Mouse (Mus musculus) retina, adult 2 months (tissue): ENCODE measurements around the gene Aplp2.

Experiments used
- DNase-seq: peaks from one replicate; pipeline ENCODE4 v3.0.0-alpha.2; 2012; ENCODE audit warnings: low read depth, low spot score

Aplp2 gene

GRCm38 (mm10) chr9:31127876-31128465 lies 83.6 kb downstream of the Aplp2 start:
- DNase-seq: no peak

GRCm38 (mm10) chr9:31126079-31126478 lies 85.5 kb downstream of the Aplp2 start:
- no peak for DNase-seq

DNA sequence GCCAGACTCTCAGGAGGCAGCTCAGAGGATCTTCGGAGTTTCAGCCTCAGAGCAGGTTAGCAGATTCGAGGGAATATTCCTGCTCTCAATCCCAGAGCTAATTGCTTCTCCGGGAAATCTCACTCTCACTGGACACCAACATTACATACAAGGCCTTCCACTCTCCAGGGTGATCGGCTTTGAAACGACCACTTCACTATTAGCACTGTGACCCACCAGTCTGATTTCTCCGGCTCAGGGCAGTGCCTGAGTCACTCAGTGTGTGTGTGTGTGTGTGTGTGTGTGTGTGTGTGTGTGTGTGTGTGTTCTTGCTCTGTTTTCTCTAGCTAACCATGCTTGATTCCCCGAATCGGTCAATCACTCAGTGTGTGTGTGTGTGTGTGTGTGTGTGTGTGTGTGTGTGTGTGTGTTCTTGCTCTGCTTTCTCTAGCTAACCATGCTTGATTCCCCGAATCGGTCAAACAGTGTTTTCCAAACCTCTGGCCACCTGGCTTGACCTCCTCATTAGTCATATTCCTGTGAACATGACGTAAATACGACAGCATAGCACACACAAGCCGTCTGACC lies 89.1 kb downstream of the Aplp2 start:
- no peak for DNase-seq

DNA sequence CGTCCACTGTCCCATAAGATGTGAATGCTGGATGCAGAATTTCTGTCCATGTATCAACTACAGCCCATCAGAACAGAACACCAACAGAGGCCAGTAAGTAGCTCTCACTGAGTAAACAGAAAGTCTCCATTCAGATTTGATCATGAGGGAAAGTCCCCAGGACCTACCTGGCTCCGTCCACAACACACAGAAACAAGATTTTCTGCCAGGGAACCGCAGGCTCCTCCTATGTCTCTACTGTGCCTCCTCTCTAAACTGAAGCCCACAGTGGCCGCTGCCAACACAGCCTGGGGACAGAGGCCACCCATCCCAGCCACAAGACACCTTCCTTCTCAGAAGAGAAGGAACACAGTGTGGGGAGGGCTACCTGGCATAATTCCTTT lies 91.1 kb downstream of the Aplp2 start:
- DNase-seq: no peak

DNA sequence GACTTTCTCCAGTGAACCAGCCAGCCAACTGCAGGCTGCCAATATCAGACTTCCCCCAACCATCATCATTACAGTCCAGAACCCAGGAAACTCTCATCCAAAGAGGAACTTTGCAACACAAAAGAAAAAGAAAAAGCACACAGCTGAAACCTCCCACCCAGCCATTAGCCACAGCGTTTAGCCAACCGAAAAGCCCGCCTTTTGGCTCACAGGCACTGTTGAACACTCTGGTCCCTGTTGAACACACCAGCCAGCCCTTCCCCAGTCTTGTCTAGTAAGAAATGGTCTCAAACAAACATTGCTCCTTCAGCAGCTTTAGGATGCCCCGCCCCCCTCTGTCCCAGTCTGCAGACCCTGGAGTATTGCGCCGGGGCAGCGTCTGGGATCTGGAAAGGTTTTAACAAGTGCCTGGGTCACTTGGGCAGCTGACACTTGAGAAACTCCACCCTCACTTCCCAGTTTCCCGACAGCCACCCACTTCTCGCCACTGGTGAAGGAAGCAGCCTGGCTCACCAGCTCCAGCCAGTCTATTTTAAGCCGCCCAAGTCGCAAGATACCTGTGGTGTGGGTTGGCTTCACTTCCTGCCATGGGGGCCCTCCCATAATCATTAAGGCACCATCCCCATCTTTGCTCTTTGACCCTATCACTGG lies 91.6 kb downstream of the Aplp2 start:
- no peak for DNase-seq

- no peak for DNase-seq
These were observed 92.2 kb downstream of the Aplp2 start for GRCm38 (mm10) chr9:31119405-31119804.

GRCm38 (mm10) chr9:31118520-31119298 lies 92.9 kb downstream of the Aplp2 start:
- no peak for DNase-seq

GRCm38 (mm10) chr9:31117488-31117887 lies 94.1 kb downstream of the Aplp2 start:
- no peak for DNase-seq

- no peak for DNase-seq
These were observed 94.5 kb downstream of the Aplp2 start for GRCm38 (mm10) chr9:31117088-31117487.

- no peak for DNase-seq
These were observed 96.0 kb downstream of the Aplp2 start for GRCm38 (mm10) chr9:31115586-31115985.

DNA sequence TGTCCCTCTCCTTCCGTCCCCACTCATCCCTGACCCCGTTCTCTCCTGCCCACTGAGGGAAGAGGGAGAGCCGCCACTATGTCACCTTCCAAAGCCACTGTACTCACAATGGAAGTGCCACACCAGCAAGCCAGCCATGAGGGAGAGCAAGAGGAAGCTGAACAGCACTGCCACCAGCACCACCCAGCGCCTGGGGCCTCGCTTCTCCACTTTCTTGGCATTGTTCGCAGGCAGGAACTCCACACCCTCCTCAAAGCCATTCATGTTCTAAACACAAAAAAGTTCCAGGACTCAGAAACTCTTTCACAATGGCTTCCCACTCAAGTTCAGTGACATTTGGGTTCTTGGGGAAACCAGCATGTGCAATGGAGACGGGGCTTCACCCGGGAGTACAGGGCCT lies 103.2 kb downstream of the Aplp2 start:
- no peak for DNase-seq
